Mouse (Mus musculus) hindbrain, embryonic 12.5 days (tissue): Measurements from ENCODE around the gene Adcy5. TPM values are rescaled to one million over a fixed set of nuclear protein-coding genes. Genes with fewer than 3 reads are reported as not detected.
A peak's percentile ranks its signal among the peaks of the same experiment; 100 is the strongest.

ENCODE experiments used
- ATAC-seq: fragments of 200-750 bp; cut with Nextera tagmentation; 2 replicates; pipeline ENCODE4 v1.8.0; 2017; ENCODE audit warnings: moderate TSS enrichment; ENCODE audit not compliant: low FRiP score
- H3K27ac ChIP-seq: fragments of 300-500 bp; sonication (generic); 2 replicates; pipeline ENCODE4 v1.5.1; 2016; ENCODE audit warnings: mild to moderate bottlenecking
- H3K27me3 ChIP-seq: fragments of 300-500 bp; sonication (generic); 2 replicates; pipeline ENCODE4 v1.6.1; 2016; ENCODE audit warnings: mild to moderate bottlenecking
- H3K36me3 ChIP-seq: fragments of 300-500 bp; sonication (generic); 2 replicates; pipeline ENCODE4 v1.6.1; 2016; ENCODE audit warnings: mild to moderate bottlenecking
- H3K4me1 ChIP-seq: fragments of 300-500 bp; sonication (generic); 2 replicates; pipeline ENCODE4 v1.6.1; 2016
- H3K4me2 ChIP-seq: fragments of 300-500 bp; sonication (generic); replicated peaks from 2 replicates; pipeline ENCODE4 v1.6.1; 2016; ENCODE audit warnings: mild to moderate bottlenecking
- H3K4me3 ChIP-seq: fragments of 300-500 bp; sonication (generic); 2 replicates; pipeline ENCODE4 v1.5.1; 2016; ENCODE audit warnings: mild to moderate bottlenecking
- H3K9ac ChIP-seq: fragments of 300-500 bp; sonication (generic); 2 replicates; pipeline ENCODE4 v1.6.1; 2016; ENCODE audit warnings: mild to moderate bottlenecking, moderate library complexity
- H3K9me3 ChIP-seq: fragments of 300-500 bp; sonication (generic); replicated peaks from 2 replicates; pipeline ENCODE4 v1.6.1; 2016; ENCODE audit warnings: mild to moderate bottlenecking
- WGBS: fragments of 180-500 bp; shearing (Covaris S2); methylation state at CpG from one replicate; pipeline ENCODE4 v1.1.7; 2016; 5-methylcytosine and 5-hydroxymethylcytosine counted together
- polyA plus RNA-seq: library from polyadenylated mRNA; unstranded; fragments of >200 nt; fragmentation: Nextera tagmentation; extraction: Ambion mirVana; gene quantifications from 2 replicates; pipeline ENCODE4 v1.2.1, GENCODE M21; 2016

Adcy5 gene
- polyA plus RNA-seq, 1 experiment from 2014 or later = 4.4 TPM

GRCm38 (mm10) chr16:35216826-35217491, 62.3 kb downstream of the Adcy5 start:
- H3K9ac ChIP-seq = no peak overlapping the region
- H3K36me3 ChIP-seq = no peaks in the 10 kb centered on the region
- no peaks in the 10 kb centered on the region for H3K27me3 ChIP-seq
- 0 out of 2 replicates have a peak, but pooled peaks cover 7% of the 10 kb centered on the region for H3K4me1 ChIP-seq
- 52% methylated on average over 6 of the region's 6 CpGs for WGBS
- H3K27ac ChIP-seq = no peak overlapping the region
- no peak for ATAC-seq
- no peak overlapping the region for H3K4me2 ChIP-seq
- no peak overlapping the region for H3K4me3 ChIP-seq
- H3K9me3 ChIP-seq = no peaks in the 10 kb centered on the region

GRCm38 (mm10) chr16:35220412-35220811, 65.7 kb downstream of the Adcy5 start:
- Histone ChIP-seq H3K36me3 (no peaks in the 10 kb centered on the region), H3K4me3 (no peak overlapping the region), H3K27ac (no peak overlapping the region), H3K4me2 (no peak overlapping the region), H3K9me3 (no peaks in the 10 kb centered on the region), H3K9ac (no peak overlapping the region), H3K4me1 (peaks cover 5% of the 10 kb centered on the region; the same call in 1 of the 2 replicates), H3K27me3 (no peaks in the 10 kb centered on the region)
- no peak for ATAC-seq
- 62% methylated on average over 5 of the region's 5 CpGs for WGBS

GRCm38 (mm10) chr16:35221581-35221980, 66.9 kb downstream of the Adcy5 start:
- no peaks in the 10 kb centered on the region for H3K9me3 ChIP-seq
- H3K27me3 ChIP-seq = no peaks in the 10 kb centered on the region
- no peak overlapping the region for H3K9ac ChIP-seq
- 50% methylated on average over 4 of the region's 4 CpGs for WGBS
- H3K4me3 ChIP-seq = no peak overlapping the region
- no peak overlapping the region for H3K4me2 ChIP-seq
- H3K4me1 ChIP-seq = peaks cover 5% of the 10 kb centered on the region; the same call in 1 of the 2 replicates
- H3K27ac ChIP-seq = no peak overlapping the region
- no peak for ATAC-seq
- no peaks in the 10 kb centered on the region for H3K36me3 ChIP-seq

GRCm38 (mm10) chr16:35223930-35224329, 69.3 kb downstream of the Adcy5 start:
- Histone ChIP-seq H3K9ac (no peak overlapping the region), H3K27me3 (no peaks in the 10 kb centered on the region; the same call in 1 of the 2 replicates), H3K9me3 (no peaks in the 10 kb centered on the region), H3K4me3 (no peak overlapping the region), H3K4me1 (peaks cover 5% of the 10 kb centered on the region; the same call in 1 of the 2 replicates), H3K27ac (no peak overlapping the region), H3K4me2 (no peak overlapping the region), H3K36me3 (no peaks in the 10 kb centered on the region)
- ATAC-seq = no peak
- WGBS = 85% methylated on average over 4 of the region's 4 CpGs

GRCm38 (mm10) chr16:35224716-35225115, 70.0 kb downstream of the Adcy5 start:
- no peak overlapping the region for H3K4me2 ChIP-seq

GRCm38 (mm10) chr16:35229582-35229981, 74.9 kb downstream of the Adcy5 start:
- H3K36me3 ChIP-seq = no peaks in the 10 kb centered on the region
- H3K4me2 ChIP-seq = no peak overlapping the region
- 56% methylated on average over 11 of the region's 11 CpGs for WGBS
- no peaks in the 10 kb centered on the region for H3K9me3 ChIP-seq
- H3K4me1 ChIP-seq = peaks cover 24% of the 10 kb centered on the region
- no peak overlapping the region for H3K4me3 ChIP-seq
- no peak for ATAC-seq
- H3K27me3 ChIP-seq = no peaks in the 10 kb centered on the region; the same call in 1 of the 2 replicates
- H3K27ac ChIP-seq = no peak overlapping the region
- H3K9ac ChIP-seq = no peak overlapping the region

More at GRCm38 (mm10) chr16:35224716-35225115, 70.0 kb downstream of the Adcy5 start:
- Histone ChIP-seq H3K4me1 (peaks cover 9% of the 10 kb centered on the region; the same call in 1 of the 2 replicates), H3K9ac (no peak overlapping the region), H3K27ac (no peak overlapping the region), H3K27me3 (no peaks in the 10 kb centered on the region; the same call in 1 of the 2 replicates), H3K36me3 (no peaks in the 10 kb centered on the region), H3K9me3 (no peaks in the 10 kb centered on the region), H3K4me3 (no peak overlapping the region)
- 83% methylated on average over 14 of the region's 14 CpGs for WGBS
- ATAC-seq = no peak

- ATAC-seq = no peak
- Histone ChIP-seq H3K27ac (0 out of 2 replicates have a peak overlapping the region, but pooled peaks have one; percentile 52), H3K27me3 (no peaks in the 10 kb centered on the region; the same call in 1 of the 2 replicates), H3K4me1 (peaks cover 24% of the 10 kb centered on the region), H3K9ac (no peak overlapping the region), H3K36me3 (no peaks in the 10 kb centered on the region), H3K4me3 (no peak overlapping the region), H3K9me3 (no peaks in the 10 kb centered on the region), H3K4me2 (no peak overlapping the region)
- 31% methylated on average over 14 of the region's 14 CpGs for WGBS
Measured at GRCm38 (mm10) chr16:35232153-35232750, 77.6 kb downstream of the Adcy5 start.

GRCm38 (mm10) chr16:35233329-35233728, 78.7 kb downstream of the Adcy5 start:
- H3K4me3 ChIP-seq = no peak overlapping the region
- no peaks in the 10 kb centered on the region; the same call in 1 of the 2 replicates for H3K27me3 ChIP-seq
- no peak overlapping the region for H3K4me2 ChIP-seq
- peaks cover 29% of the 10 kb centered on the region for H3K4me1 ChIP-seq
- H3K27ac ChIP-seq = no peak overlapping the region
- H3K9me3 ChIP-seq = no peaks in the 10 kb centered on the region
- no peak for ATAC-seq
- no peaks in the 10 kb centered on the region for H3K36me3 ChIP-seq
- H3K9ac ChIP-seq = no peak overlapping the region
- WGBS = 79% methylated on average over 4 of the region's 4 CpGs

- Histone ChIP-seq H3K4me2 (no peak overlapping the region), H3K4me3 (no peak overlapping the region), H3K9ac (no peak overlapping the region), H3K4me1 (peaks cover 34% of the 10 kb centered on the region), H3K9me3 (no peaks in the 10 kb centered on the region), H3K27me3 (no peaks in the 10 kb centered on the region), H3K27ac (no peak overlapping the region), H3K36me3 (no peaks in the 10 kb centered on the region)
- 73% methylated on average over 7 of the region's 7 CpGs for WGBS
- no peak for ATAC-seq
Measured at GRCm38 (mm10) chr16:35237091-35237490, 82.4 kb downstream of the Adcy5 start.

- Histone ChIP-seq H3K9me3 (no peaks in the 10 kb centered on the region), H3K36me3 (no peaks in the 10 kb centered on the region), H3K9ac (no peak overlapping the region), H3K27me3 (no peaks in the 10 kb centered on the region), H3K4me3 (no peak overlapping the region), H3K27ac (no peak overlapping the region), H3K4me2 (no peak overlapping the region), H3K4me1 (peaks cover 21% of the 10 kb centered on the region)
- no peak for ATAC-seq
- WGBS = 54% methylated on average over 12 of the region's 12 CpGs
Measured at GRCm38 (mm10) chr16:35239318-35239965, 84.8 kb downstream of the Adcy5 start.

GRCm38 (mm10) chr16:35239966-35240730, 85.5 kb downstream of the Adcy5 start:
- 86% methylated on average over 4 of the region's 4 CpGs for WGBS
- Histone ChIP-seq H3K9ac (no peak overlapping the region), H3K27ac (no peak overlapping the region)

GRCm38 (mm10) chr16:35247364-35247763, 92.7 kb downstream of the Adcy5 start:
- Histone ChIP-seq H3K27me3 (no peaks in the 10 kb centered on the region), H3K36me3 (no peaks in the 10 kb centered on the region), H3K27ac (no peak overlapping the region), H3K4me3 (no peak overlapping the region), H3K4me1 (peaks cover 3% of the 10 kb centered on the region; the same call in 1 of the 2 replicates), H3K9me3 (no peaks in the 10 kb centered on the region), H3K9ac (no peak overlapping the region), H3K4me2 (no peak overlapping the region)
- no peak for ATAC-seq
- 55% methylated on average over 3 of the region's 3 CpGs for WGBS

More at GRCm38 (mm10) chr16:35239966-35240730, 85.5 kb downstream of the Adcy5 start:
- Histone ChIP-seq H3K4me1 (peaks cover 21% of the 10 kb centered on the region), H3K27me3 (no peaks in the 10 kb centered on the region), H3K9me3 (no peaks in the 10 kb centered on the region), H3K4me3 (no peak overlapping the region), H3K36me3 (no peaks in the 10 kb centered on the region), H3K4me2 (no peak overlapping the region)
- no peak for ATAC-seq
